Mouse (Mus musculus): ENCODE data around the gene Smyd4. TPM values are rescaled to one million over a fixed set of nuclear protein-coding genes. Genes with fewer than 3 reads are reported as not detected.

Gene Smyd4
- total RNA-seq, 2 experiments from 2014 or later, result 6.4 to 8.5 TPM

- DNase-seq, result no peak
These were observed 72.7 kb downstream of the Smyd4 start for GRCm38 (mm10) chr11:75420810-75421374.

DNA sequence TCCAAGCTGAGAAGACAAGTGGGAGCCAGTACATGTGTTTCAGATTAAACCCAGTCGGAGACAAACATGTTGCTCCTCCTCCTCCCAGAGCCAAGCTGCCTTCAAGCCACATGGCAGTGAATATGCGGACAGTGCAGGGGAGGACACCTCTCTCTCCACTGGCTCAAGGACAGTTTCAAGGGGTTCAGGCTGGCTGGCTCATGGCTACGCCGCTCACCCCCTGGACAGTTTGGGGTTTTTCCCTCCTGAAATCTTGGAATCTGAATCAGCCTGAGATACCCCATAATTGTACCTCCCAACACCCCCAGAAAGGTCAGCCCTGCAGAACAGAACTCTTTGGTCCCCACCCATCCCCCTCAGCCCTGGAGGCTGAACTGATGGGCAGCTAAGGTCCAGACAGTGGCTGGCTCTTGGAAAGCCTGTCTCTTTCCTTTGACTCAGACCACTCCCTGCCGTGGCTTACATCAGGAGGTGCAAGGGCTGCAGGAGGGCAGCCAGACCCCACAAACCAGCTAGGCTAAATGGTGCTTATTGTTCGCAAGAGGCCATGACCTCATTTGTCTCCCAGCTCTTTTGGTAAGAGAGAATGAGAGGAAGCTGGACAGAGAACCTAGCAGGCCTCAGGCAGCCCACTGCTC is 73.3 kb downstream of the Smyd4 start:
- DNase-seq, result no peak

DNA sequence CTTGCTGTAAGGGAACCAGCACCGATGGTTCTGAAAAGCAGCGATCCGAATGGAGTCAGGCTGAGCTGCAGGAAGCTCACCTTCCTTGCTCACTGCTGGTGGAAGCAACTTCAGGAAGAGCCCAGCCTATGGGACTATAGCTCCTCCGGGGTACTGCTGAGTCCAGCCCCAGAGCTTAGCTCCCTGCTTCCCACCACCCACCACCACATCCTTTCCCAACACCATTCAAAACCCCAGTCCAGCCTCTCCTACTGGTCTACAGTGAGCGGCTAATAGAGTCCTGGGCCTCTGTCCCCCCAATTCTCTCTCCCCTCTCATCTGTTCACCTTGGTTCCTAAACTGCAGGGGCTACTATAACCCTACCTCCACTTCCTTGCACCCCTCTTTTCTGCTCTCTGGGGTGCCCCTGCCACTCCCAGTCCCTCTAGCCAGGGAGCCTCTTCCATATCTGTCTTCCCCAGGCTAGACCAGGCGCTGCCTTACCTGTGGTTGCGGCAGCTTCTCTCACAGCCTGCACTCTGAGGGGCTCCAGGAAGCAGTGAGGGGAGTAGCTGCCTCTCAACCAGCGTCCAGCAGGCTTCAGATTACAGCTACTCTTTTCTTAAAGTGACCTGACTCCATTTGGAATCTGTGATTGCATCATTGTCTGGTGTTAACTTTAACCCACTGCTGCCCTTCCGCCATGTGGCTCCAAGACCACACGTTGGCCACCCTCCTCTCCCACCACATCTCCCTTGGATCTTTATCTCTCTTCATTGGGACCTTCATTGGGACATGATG is 74.0 kb downstream of the Smyd4 start, which contains the start of gene Serpinf1:
Serpinf1 (minus strand) TSS at position 689 of the 780 bp plus-strand sequence.
- no peak for DNase-seq

- no peak for DNase-seq
These were observed 74.9 kb downstream of the Smyd4 start for GRCm38 (mm10) chr11:75423091-75423490.

DNA sequence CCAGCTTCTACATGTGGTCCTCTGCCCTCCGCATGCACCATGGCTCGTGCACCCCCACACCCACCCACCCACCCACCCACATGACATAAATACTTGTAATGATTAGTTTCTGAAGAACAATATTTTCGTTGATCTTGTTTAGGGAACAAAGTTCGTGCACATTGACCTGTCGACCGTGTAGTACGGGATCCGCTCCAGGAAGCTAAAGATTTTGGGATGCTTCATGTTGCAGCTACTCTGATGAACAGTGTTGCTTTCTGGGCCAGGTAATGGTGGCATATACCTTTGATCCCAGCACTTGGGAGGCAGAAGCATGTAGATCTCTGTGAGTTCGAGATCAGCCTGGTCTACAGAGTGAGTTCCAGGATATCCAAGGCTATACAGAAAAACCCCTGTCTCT is 75.8 kb downstream of the Smyd4 start:
- DNase-seq, result no peak

DNA sequence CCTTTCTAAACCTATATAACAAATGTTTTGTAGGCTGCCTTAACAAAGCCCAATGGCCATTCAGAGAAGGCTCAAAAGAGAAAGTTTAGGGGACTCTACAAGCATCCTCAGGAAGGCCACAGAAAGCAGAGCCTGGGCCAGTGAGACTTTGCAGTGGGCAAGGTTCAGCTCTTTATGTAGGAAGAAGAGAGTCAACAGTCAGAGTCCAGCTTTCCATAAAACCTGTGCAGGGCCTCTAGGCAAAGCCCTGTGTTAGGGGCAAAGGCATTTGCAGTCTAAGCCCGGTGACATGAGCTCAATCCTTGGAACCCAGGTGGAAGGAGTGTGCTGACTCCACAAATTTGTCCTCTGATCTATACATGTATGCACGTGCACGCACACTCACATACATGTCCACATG is 76.2 kb downstream of the Smyd4 start:
- no peak for DNase-seq

- no peak for DNase-seq
These were observed 80.9 kb downstream of the Smyd4 start for GRCm38 (mm10) chr11:75429019-75429705.

- no peak for DNase-seq
These were observed 83.1 kb downstream of the Smyd4 start for GRCm38 (mm10) chr11:75431307-75431706.

DNA sequence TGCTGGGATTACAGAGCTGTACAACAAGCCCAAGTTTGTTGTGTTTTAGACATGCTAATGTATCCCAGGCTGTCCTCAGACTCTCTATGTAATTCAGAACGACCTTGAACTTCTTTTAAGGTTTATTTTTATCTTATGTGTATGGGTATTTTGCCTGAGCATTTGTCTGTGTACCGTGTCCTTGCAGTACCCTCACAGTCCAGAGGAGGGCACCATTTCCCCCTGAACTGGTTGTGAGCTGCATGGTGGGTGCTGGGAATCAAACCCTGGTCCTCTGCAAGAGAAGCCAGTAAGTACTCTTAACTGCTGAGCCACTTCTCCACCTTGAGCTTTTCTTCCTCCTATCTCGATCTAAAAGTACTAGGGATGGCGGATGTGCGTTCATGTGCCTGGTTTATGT is 85.9 kb downstream of the Smyd4 start:
- DNase-seq, result no peak

DNA sequence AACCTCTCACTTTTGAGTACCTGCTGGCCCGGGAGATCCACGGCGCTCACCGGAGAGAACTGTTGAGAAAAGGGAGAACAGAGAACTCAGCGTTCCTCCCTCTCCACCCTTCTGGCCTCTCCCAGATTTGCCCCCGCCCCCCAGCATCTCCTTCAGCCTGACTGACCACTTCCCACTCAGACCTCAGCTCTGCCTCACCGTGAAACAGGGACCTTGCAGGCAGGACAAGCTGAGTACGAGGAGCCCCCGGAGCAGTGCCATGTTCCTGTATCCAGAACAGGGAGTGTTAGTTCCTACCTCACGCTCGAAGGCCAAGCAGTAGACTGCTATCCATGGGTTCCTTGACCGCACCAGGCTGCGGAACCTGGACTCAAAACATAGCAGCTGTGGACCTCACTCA is 90.0 kb downstream of the Smyd4 start:
- DNase-seq, result no peak

- no peak for DNase-seq
These were observed 90.6 kb downstream of the Smyd4 start for GRCm38 (mm10) chr11:75438804-75439203.

- no peak for DNase-seq
These were observed 91.1 kb downstream of the Smyd4 start, which contains the start of gene Serpinf2 for GRCm38 (mm10) chr11:75439363-75439762. Serpinf2 (minus strand) TSS chr11:75439591.

DNA sequence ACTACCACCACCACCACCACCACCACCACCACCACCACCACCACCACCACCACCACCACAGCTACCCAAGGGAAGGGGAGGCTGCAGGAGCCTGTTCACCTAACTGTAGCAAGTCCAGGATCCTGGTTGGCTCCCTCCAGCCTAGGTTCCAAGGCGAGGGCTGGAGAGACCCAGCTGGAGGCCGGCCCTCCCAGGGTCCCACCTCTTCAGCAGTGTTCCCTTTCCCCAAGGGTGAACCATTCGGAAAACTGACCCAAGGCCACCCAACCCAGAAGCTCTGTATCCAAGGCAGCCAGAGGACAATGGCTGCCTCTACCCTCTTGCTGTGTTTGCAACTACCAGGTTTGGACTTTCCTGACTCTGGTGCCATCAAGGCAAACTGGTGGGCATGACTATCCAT is 91.7 kb downstream of the Smyd4 start:
- DNase-seq, result no peak

GRCm38 (mm10) chr11:75441034-75441433 is 92.8 kb downstream of the Smyd4 start:
- DNase-seq, result no peak

- no peak for DNase-seq
These were observed 93.4 kb downstream of the Smyd4 start for GRCm38 (mm10) chr11:75441601-75442000.

- DNase-seq, result no peak
These were observed 95.5 kb downstream of the Smyd4 start for GRCm38 (mm10) chr11:75443711-75444110.

- DNase-seq, result no peak
These were observed 100.3 kb downstream of the Smyd4 start for GRCm38 (mm10) chr11:75448575-75448974.

DNA sequence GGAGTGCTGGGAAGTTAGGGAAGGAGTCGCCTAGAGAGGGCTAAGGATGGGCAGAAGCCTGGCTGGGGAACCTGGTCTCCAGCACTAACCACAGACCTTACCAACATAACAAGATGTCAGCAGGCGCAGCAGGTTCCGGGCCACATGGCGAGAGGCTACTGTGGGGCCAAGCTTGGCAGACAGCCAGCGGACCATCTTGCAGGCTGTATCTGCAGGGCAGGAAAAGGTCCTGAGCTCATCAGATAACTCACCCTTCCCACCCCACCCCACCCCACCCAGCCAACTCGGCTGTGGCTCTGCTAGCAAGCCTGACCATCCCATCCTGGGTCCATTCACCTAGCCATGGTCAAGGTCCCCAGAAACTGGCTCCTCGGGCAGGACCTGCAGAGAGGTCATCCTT is 101.5 kb downstream of the Smyd4 start:
- DNase-seq, result no peak

DNA sequence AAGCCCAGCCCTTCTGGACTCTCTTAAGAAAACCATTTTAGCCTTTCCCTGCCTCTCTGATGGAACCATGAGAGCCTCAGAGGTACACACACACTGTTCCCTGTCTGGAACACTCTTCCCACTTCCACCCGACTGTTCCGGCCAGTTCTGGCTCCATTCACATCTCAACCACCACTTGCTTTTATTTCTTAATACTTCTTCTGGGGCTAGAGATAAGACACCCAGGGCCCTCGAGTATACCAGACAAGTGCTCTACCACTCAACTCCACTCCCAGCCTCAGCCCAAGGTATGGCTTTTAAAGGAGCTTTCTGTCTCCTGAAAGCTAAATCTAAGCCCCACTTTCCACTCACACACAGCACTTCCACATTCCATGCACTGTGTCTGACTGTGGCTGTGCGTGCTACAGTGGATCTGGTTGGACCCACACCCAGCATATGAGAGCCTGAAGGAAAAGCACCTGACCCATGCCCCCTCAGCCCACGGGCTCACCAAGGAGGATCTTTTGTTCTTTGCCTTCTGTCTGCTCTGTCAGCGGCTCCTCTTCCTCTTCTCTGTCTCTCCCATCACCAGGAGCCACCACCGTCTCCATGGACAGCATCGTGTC is 102.2 kb downstream of the Smyd4 start:
- DNase-seq, result no peak

- DNase-seq, result no peak
These were observed 102.7 kb downstream of the Smyd4 start for GRCm38 (mm10) chr11:75450936-75451335.

- no peak for DNase-seq
These were observed 103.8 kb downstream of the Smyd4 start for GRCm38 (mm10) chr11:75452081-75452480.

- DNase-seq, result no peak
These were observed 104.8 kb downstream of the Smyd4 start for GRCm38 (mm10) chr11:75452812-75453557.
